Mouse (Mus musculus): ENCODE data around the gene Gpr12.
"Not testable (repeated sequence)": the region's sequence is repeated elsewhere in the genome, so short reads cannot be mapped to it uniquely, and the experiment has no call there.

Gene Gpr12

DNA sequence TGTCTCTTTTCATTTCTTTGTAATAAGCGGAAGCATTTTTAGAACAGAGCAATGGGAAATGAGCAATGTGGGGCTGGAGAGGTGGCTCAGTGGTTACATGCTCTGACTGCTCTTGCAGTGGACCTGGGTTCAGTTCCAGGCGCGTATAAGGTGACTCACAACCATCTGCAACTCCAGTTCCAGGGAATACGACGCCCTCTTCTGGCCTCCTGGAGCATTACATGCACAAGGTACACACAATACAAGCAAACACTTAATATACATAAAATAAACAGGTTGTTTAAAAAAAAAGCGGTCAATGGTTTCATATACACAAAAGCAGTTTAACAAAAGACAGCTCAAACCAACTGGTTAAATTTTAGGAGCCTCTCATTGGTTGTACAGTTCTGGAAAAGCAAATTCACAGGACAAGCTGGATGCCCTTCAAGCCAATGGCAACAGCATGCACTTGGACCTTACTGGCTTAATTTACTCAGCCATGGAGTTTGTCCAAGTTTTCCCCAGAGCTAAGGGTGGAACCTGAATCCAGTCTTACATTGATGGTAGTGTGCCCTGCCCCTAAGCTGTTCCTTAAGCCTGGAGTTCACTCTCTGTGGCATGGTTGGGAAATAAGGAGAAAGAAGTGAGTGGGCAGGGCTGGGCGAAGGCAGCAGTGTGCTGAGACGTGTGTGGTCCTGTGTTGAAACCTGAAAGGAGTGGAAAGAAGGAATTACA lies 1.5 kb upstream of the Gpr12 start:
- DNase-seq, result no peak

DNA sequence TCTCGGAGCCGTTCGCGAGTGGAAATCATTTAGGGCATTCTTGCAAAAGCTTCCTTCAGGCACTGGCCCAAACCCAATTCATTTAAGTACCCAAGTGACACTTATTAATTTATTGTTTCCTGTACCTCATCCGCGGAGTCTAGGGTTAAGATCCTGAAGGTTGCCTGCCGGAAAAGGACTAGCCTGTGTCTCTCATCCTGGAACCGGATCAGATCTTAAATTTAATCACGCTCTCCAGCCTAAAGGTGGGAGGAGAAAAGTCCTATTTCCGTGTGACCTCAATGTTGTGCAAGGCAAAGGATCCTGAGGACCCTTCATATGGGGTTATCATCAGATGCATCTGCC lies 240 bp upstream of the Gpr12 start:
- no peak for DNase-seq

DNA sequence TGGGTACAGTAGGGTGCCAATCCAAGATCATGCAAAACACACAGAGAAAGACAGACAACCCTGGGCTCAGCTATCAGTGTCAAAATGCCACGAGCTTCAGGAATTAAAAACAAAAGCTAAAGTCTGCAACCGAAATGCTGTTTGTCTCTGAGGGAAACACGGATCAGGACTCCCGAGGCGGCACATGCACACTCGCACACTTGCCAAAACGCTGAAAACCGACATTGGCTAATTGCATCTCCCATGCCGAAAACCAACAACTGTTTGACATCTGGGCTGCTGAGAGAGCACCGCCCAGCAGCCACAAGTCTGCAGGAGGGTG lies 922 bp downstream of the Gpr12 start:
- DNase-seq, result no peak

DNA sequence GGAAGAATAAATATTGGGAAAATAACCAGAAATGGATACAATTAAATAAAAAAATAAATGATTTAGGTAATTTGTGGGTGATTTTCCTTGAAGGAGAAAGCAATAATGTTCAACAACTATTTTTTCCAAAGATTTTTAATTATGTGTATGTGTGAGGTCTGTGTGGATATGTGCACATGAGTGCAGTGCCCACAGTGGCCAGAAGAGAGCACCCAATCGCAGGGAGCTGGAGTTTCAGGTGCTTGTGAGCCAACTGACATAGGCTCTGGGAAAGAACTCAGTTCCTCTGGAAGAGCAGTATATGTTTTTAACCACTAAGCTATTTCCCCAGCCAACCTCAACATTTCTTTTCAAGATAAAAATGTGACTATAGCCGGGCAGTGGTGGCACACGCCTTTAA lies 8.4 kb downstream of the Gpr12 start:
- DNase-seq, result no peak

DNA sequence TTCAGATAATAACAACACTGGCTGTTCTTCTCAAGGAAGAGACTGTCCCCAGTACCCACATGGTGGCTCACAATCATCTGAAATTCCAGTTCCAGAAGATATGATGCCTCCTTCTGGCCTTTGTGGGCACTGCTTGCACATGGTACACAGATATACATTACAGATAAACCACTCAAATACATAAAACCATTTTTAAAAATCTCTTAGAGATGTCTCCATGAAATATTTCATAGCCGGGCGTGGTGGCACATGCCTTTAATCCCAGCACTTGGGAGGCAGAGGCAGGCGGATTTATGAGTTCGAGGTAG lies 12.3 kb downstream of the Gpr12 start:
- DNase-seq, result not testable (repeated sequence)

DNA sequence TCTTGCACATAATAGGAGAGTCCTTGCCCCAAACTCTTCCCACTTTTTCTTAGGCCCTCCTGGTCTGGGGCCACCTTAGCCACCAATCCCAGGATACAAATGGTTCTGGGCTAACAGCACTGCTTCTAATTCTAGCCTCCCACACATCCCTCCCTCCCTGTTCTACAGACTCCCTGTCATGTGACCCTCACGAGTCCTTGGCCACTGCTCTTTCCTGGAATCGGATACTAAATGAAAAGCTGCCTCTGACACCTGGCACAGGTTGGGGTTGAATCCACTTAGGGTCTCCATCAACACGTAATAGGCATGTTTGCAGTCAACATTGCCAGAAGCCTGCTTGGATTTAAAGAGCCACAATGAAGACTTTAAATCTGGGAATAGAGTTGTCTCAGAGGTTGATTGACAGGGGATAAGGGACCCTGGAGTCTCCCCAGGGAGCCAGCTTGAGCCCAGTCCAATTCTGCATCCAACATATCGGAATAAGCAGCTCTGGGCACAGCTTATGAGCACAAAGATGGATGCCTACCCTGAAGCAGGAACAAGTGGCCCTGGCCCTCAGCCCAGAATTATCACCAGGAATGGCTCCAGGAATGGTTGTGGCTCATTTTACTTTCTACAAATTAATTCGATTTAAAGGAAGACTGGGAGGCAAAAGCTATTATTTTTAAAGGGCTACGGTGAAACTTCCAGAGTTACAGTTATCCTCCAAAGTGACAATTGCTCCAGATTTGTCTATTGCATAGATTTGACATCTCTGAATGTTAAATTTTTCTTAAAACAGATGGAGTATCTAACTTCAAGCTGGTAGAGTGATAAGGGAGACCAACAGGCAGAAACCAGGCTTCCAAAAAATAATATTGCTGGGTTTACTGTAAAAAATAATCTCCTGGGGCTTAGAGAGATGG lies 13.0 kb downstream of the Gpr12 start:
- not testable (repeated sequence) for DNase-seq

DNA sequence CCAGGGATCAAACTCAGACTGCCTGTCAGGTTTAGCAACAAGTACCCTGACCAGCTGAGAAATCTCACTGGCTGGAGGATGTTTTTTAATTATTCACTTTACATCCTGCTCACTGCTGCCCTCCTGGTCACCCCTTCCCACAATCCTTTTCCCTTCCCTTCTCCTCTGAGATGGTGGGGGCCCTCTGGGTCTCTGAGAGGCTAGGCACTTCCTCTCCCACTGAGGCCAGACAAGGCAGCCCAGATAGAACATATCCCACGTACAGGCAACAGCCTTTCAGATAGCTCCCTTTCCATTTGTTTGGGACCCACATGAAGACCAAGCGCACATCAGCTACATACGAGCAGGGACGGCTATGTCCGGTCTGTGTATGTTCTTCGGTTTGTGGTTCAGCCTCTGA lies 14.9 kb downstream of the Gpr12 start:
- not testable (repeated sequence) for DNase-seq

DNA sequence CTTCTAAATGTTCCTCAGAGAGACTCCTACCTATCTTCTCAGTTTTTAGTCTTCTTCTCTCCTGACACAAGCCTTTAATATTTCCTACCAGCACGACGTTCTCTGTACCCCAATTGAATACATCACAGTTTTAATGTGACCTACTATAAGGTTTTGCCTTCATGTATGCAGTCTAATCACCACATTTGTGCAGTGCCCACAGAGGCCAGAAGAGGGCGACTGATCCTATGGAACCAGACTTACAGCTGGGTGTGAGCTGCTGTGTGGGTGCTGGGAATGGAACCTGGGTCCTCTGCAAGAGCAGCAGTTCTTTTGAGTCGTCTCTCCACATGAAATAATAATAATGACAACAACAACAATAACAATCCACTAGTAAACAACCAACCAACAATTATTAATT lies 18.0 kb downstream of the Gpr12 start:
- DNase-seq, result no peak

DNA sequence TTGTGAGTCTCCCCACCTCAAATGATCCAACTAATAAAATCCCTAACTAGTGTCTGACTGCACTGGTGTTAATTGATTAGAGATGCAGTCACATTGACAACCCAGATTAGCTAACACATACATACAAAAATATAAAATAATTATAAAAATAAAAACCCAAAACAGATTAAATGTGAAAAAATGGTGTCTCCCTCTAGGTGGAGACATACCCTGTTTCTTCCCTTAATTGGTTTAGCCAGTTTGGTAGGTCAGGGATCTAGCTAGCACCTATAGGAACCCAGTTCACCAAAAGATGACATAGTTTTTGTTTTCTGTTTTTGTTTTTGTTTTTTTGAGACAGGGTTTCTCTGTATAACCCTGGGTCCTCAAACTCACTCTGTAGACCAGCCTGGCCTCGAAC lies 20.8 kb downstream of the Gpr12 start:
- DNase-seq, result no peak

DNA sequence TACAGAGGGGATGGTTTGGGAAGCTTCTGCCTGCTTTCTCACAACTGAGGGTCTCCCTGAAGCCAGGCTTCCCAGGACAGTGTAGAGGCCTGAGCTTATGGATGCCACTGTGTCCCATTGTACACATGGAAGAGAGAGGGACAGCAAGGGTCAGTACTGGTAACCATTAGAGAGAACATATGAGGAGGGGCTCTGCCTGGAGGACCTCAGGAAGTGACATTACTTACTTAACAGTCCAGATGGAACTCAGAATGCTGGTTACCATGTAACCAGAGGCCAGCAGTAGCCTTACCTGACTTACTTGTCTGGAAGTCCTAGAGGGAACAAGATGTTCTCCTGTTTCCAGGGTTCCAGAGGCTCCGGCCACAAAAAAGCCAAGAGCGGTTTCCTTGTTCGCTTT lies 29.2 kb downstream of the Gpr12 start, which contains the start of gene Gm3415:
Gene Gm3415, plus strand, starts transcription at position 301 of the 400 bp plus-strand sequence.
- not testable (repeated sequence) for DNase-seq

DNA sequence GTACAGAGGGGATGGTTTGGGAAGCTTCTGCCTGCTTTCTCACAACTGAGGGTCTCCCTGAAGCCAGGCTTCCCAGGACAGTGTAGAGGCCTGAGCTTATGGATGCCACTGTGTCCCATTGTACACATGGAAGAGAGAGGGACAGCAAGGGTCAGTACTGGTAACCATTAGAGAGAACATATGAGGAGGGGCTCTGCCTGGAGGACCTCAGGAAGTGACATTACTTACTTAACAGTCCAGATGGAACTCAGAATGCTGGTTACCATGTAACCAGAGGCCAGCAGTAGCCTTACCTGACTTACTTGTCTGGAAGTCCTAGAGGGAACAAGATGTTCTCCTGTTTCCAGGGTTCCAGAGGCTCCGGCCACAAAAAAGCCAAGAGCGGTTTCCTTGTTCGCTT lies 47.7 kb downstream of the Gpr12 start, which contains the start of gene Gm3409:
Gene Gm3409, plus strand, starts transcription at position 301 of the 400 bp plus-strand sequence.
- DNase-seq, result not testable (repeated sequence)
